Mouse (Mus musculus): ENCODE data around the gene Vmn1r181. TPM values are rescaled to one million over a fixed set of nuclear protein-coding genes. Genes with fewer than 3 reads are reported as not detected.
A peak's percentile ranks its signal among the peaks of the same experiment; 100 is the strongest.
"Not testable (repeated sequence)": the region's sequence is repeated elsewhere in the genome, so short reads cannot be mapped to it uniquely, and the experiment has no call there.

The Vmn1r181 gene
- total RNA-seq (2022) = not detected

- DNase-seq (ENCODE audit: low spot score in 2 of 2) = not testable (repeated sequence)
Observed at GRCm38 (mm10) chr7:23974315-23974714, at the start of gene Vmn1r181. Gene Vmn1r181 (plus strand): TSS chr7:23974615.

GRCm38 (mm10) chr7:23926678-23927077, 47.7 kb upstream of the Vmn1r181 start, which contains the start of gene Vmn1r179:
Gene Vmn1r179 (plus strand): TSS chr7:23926978.
- DNase-seq (ENCODE audit: low spot score in 2 of 2) = no peak

GRCm38 (mm10) chr7:23950332-23950731, 24.1 kb upstream of the Vmn1r181 start, which contains the start of gene Vmn1r180:
Gene Vmn1r180 (plus strand): TSS chr7:23950632.
- DNase-seq (ENCODE audit: low spot score in 2 of 2) = no peak

- DNase-seq (ENCODE audit: low spot score in 2 of 2) = peak in 1 of 2 experiments; percentile 16
Observed at GRCm38 (mm10) chr7:23968044-23968443, 6.4 kb upstream of the Vmn1r181 start.

- DNase-seq (ENCODE audit: low spot score in 2 of 2) = no peak
Observed at GRCm38 (mm10) chr7:24001391-24001790, 27.0 kb downstream of the Vmn1r181 start, which contains the start of gene V1rd19. Gene V1rd19 (plus strand): TSS chr7:24001691.

Other genes starting within 250 kb of the Vmn1r181 start
- gene Vmn1r174, start 222.3 kb upstream of the Vmn1r181 start, total RNA-seq (2022) = not detected
- not detected for gene Vmn1r175, start 164.0 kb upstream of the Vmn1r181 start, total RNA-seq (2022)
- not detected for gene Vmn1r176, start 137.2 kb upstream of the Vmn1r181 start, total RNA-seq (2022)
- gene Vmn1r177, start 108.2 kb upstream of the Vmn1r181 start, total RNA-seq (2022) = not detected
- not detected for gene Vmn1r178, start 82.6 kb upstream of the Vmn1r181 start, total RNA-seq (2022)
- not detected for gene Vmn1r179, start 47.6 kb upstream of the Vmn1r181 start, total RNA-seq (2022)
- gene Vmn1r180, start 24.0 kb upstream of the Vmn1r181 start, total RNA-seq (2022) = not detected
- not detected for gene V1rd19, start 27.1 kb downstream of the Vmn1r181 start, total RNA-seq (2022)
- under 1 TPM in 1 of 4 experiments, not detected in 3; 0.04 TPM for gene Vmn1r183, start 78.6 kb downstream of the Vmn1r181 start, total RNA-seq (2022)
- 10 to 100 TPM; 36.0 to 49.5 (median 40.8) TPM for gene Zfp180, start 107.3 kb downstream of the Vmn1r181 start, total RNA-seq (2022)
- 10 to 100 TPM; 11.2 to 14.3 (median 12.5) TPM for gene Zfp112, start 137.7 kb downstream of the Vmn1r181 start, total RNA-seq (2022)
- 10 to 100 TPM; 20.9 to 25.6 (median 21.8) TPM for gene Zfp235, start 159.6 kb downstream of the Vmn1r181 start, total RNA-seq (2022)
- gene Zfp114, start 200.4 kb downstream of the Vmn1r181 start, total RNA-seq (2022) = 1 to 10 TPM; 2.9 to 4.6 (median 4.0) TPM
- 10 to 100 TPM; 12.2 to 15.2 (median 14.8) TPM for gene Zfp111, start 236.8 kb downstream of the Vmn1r181 start, total RNA-seq (2022)